Mouse (Mus musculus) heart, adult 9 months (tissue): Measurements from ENCODE around the gene Gja8.

Experiments
- DNase-seq, 2 experiments: peaks; one replicate each; pipeline ENCODE4 v3.0.0; 2022; ENCODE audit warnings: low spot score in 2 of 2

Gja8 gene

GRCm38 (mm10) chr3:96925920-96926319, at the start of gene Gja8:
TSS of gene Gja8 (minus strand) at chr3:96926020.
- no peak for DNase-seq

- no peak for DNase-seq
Measured at GRCm38 (mm10) chr3:96974467-96974866, 48.6 kb upstream of the Gja8 start.

- no peak for DNase-seq
Measured at GRCm38 (mm10) chr3:96970986-96971385, 45.2 kb upstream of the Gja8 start.

- DNase-seq: no peak
Measured at GRCm38 (mm10) chr3:96963088-96964034, 37.5 kb upstream of the Gja8 start.

- DNase-seq: no peak
Measured at GRCm38 (mm10) chr3:96960597-96960996, 34.8 kb upstream of the Gja8 start.

- peak; percentile 13 to 29 for DNase-seq
Measured at GRCm38 (mm10) chr3:96953489-96954233, 27.8 kb upstream of the Gja8 start.

GRCm38 (mm10) chr3:96942706-96943105, 16.9 kb upstream of the Gja8 start:
- DNase-seq: no peak

GRCm38 (mm10) chr3:96938738-96939137, 12.9 kb upstream of the Gja8 start:
- peak; percentile 55 to 77 for DNase-seq

GRCm38 (mm10) chr3:96937606-96938005, 11.8 kb upstream of the Gja8 start:
- no peak for DNase-seq

- no peak for DNase-seq
Measured at GRCm38 (mm10) chr3:96936241-96936640, 10.4 kb upstream of the Gja8 start.

GRCm38 (mm10) chr3:96931261-96931681, 5.5 kb upstream of the Gja8 start:
- DNase-seq: no peak

GRCm38 (mm10) chr3:96924631-96925030, 1.2 kb downstream of the Gja8 start:
- DNase-seq: no peak

- no peak for DNase-seq
Measured at GRCm38 (mm10) chr3:96920991-96921390, 4.8 kb downstream of the Gja8 start.

GRCm38 (mm10) chr3:96905592-96905991, 20.2 kb downstream of the Gja8 start:
- no peak for DNase-seq

- peak; percentile 90 to 94 for DNase-seq
Measured at GRCm38 (mm10) chr3:96904851-96905541, 20.8 kb downstream of the Gja8 start, which contains the start of gene Gpr89. TSS of gene Gpr89 (minus strand) at chr3:96905346.

GRCm38 (mm10) chr3:96904393-96904792, 21.4 kb downstream of the Gja8 start, which contains the start of gene Gja5:
TSS of gene Gja5 (plus strand) at chr3:96904693.
- no peak for DNase-seq

- DNase-seq: no peak
Measured at GRCm38 (mm10) chr3:96902336-96902999, 23.4 kb downstream of the Gja8 start.

- DNase-seq: no peak
Measured at GRCm38 (mm10) chr3:96883690-96884089, 42.1 kb downstream of the Gja8 start.

GRCm38 (mm10) chr3:96882061-96882849, 43.6 kb downstream of the Gja8 start:
- no peak for DNase-seq

- DNase-seq: no peak
Measured at GRCm38 (mm10) chr3:96881557-96881956, 44.3 kb downstream of the Gja8 start.

- DNase-seq: no peak
Measured at GRCm38 (mm10) chr3:96880385-96880784, 45.4 kb downstream of the Gja8 start.
